Mouse (Mus musculus) brain, embryonic 14.5 days (tissue): ENCODE data around the gene Gabarapl2. TPM values are rescaled to one million over a fixed set of nuclear protein-coding genes. Genes with fewer than 3 reads are reported as not detected.

Experiments used
- DNase-seq: peaks from one replicate; pipeline ENCODE4 v3.0.0-alpha.2; 2011; ENCODE audit warnings: low read depth
- CTCF ChIP-seq: fragments of 200-500 bp; IDR thresholded peaks from 2 replicates; pipeline ENCODE4 v1.5.1; 2012; ENCODE audit warnings: inconsistent platforms, mild to moderate bottlenecking, moderate library complexity, borderline replicate concordance; ENCODE audit not compliant: insufficient read depth, insufficient read length; ENCODE audit errors: extremely low read depth
- POLR2A ChIP-seq: fragments of 200-500 bp; IDR thresholded peaks from 2 replicates; pipeline ENCODE4 v1.6.1; 2012; ENCODE audit warnings: mild to moderate bottlenecking, inconsistent platforms, borderline replicate concordance; ENCODE audit not compliant: poor library complexity, insufficient read depth, insufficient read length, severe bottlenecking; ENCODE audit errors: extremely low read depth
- polyA plus RNA-seq: library from polyadenylated mRNA; depleted of rRNA; stranded (reverse); fragments of >200 nt; gene quantifications from 2 replicates; pipeline ENCODE4 v1.2.3, GENCODE M21; 2012

Gene Gabarapl2
- polyA plus RNA-seq, 1 experiment: 164 TPM

GRCm38 (mm10) chr8:111939516-111940142 lies 874 bp upstream of the Gabarapl2 start:
- no peak for TF ChIP-seq CTCF
- no peak for TF ChIP-seq POLR2A
- peak; percentile 23 for DNase-seq

GRCm38 (mm10) chr8:111941101-111941454 lies 575 bp downstream of the Gabarapl2 start:
- TF ChIP-seq CTCF (no peak), POLR2A (no peak)
- DNase-seq: peak; percentile 46

GRCm38 (mm10) chr8:111943544-111943943 lies 3.0 kb downstream of the Gabarapl2 start:
- TF ChIP-seq CTCF: no peak
- TF ChIP-seq POLR2A: no peak
- DNase-seq: no peak

- DNase-seq: no peak
- TF ChIP-seq POLR2A (no peak), CTCF (no peak)
These were observed 6.6 kb downstream of the Gabarapl2 start for GRCm38 (mm10) chr8:111947144-111947543.

GRCm38 (mm10) chr8:111947954-111948353 lies 7.5 kb downstream of the Gabarapl2 start:
- no peak for DNase-seq
- TF ChIP-seq CTCF (no peak), POLR2A (no peak)

GRCm38 (mm10) chr8:111950846-111951245 lies 10.3 kb downstream of the Gabarapl2 start:
- no peak for DNase-seq
- no peak for TF ChIP-seq CTCF
- TF ChIP-seq POLR2A: no peak

- no peak for DNase-seq
These were observed 10.8 kb downstream of the Gabarapl2 start for GRCm38 (mm10) chr8:111951317-111951716.

GRCm38 (mm10) chr8:111951936-111952335 lies 11.4 kb downstream of the Gabarapl2 start:
- TF ChIP-seq CTCF (no peak), POLR2A (no peak)

More at GRCm38 (mm10) chr8:111951317-111951716, 10.8 kb downstream of the Gabarapl2 start:
- TF ChIP-seq CTCF: no peak
- no peak for TF ChIP-seq POLR2A

GRCm38 (mm10) chr8:111954844-111955594 lies 14.5 kb downstream of the Gabarapl2 start:
- no peak for DNase-seq
- no peak for TF ChIP-seq CTCF
- no peak for TF ChIP-seq POLR2A

More at GRCm38 (mm10) chr8:111951936-111952335, 11.4 kb downstream of the Gabarapl2 start:
- DNase-seq: no peak

- DNase-seq: no peak
- TF ChIP-seq POLR2A (no peak), CTCF (no peak)
These were observed 15.4 kb downstream of the Gabarapl2 start for GRCm38 (mm10) chr8:111955879-111956278.

GRCm38 (mm10) chr8:111957231-111957630 lies 16.7 kb downstream of the Gabarapl2 start:
- TF ChIP-seq CTCF: no peak
- no peak for TF ChIP-seq POLR2A
- no peak for DNase-seq

GRCm38 (mm10) chr8:111960591-111961321 lies 20.3 kb downstream of the Gabarapl2 start:
- TF ChIP-seq CTCF (no peak), POLR2A (no peak)
- no peak for DNase-seq

- no peak for DNase-seq
- TF ChIP-seq POLR2A (no peak), CTCF (no peak)
These were observed 20.8 kb downstream of the Gabarapl2 start for GRCm38 (mm10) chr8:111961330-111961729.
